Mouse (Mus musculus): Measurements from ENCODE around the gene Nenf.

Nenf gene

GRCm38 (mm10) chr1:191317591-191318196 is at the start of gene Nenf:
Gene Nenf (minus strand): TSS chr1:191318194.
- DNase-seq: peak; percentile 86

GRCm38 (mm10) chr1:191364477-191364876 is 46.5 kb upstream of the Nenf start:
- DNase-seq: no peak

- no peak for DNase-seq
Measured at GRCm38 (mm10) chr1:191362412-191362811, 44.4 kb upstream of the Nenf start.

GRCm38 (mm10) chr1:191359478-191359877 is 41.5 kb upstream of the Nenf start:
- no peak for DNase-seq

- DNase-seq: no peak
Measured at GRCm38 (mm10) chr1:191356936-191357335, 38.9 kb upstream of the Nenf start.

GRCm38 (mm10) chr1:191353836-191354235 is 35.8 kb upstream of the Nenf start:
- DNase-seq: no peak

GRCm38 (mm10) chr1:191352786-191353488 is 34.9 kb upstream of the Nenf start:
- peak; percentile 26 for DNase-seq

- DNase-seq: no peak
Measured at GRCm38 (mm10) chr1:191350355-191350754, 32.4 kb upstream of the Nenf start.

GRCm38 (mm10) chr1:191349486-191350037 is 31.6 kb upstream of the Nenf start:
- no peak for DNase-seq

- DNase-seq: no peak
Measured at GRCm38 (mm10) chr1:191348996-191349395, 31.0 kb upstream of the Nenf start.

- no peak for DNase-seq
Measured at GRCm38 (mm10) chr1:191348592-191348991, 30.6 kb upstream of the Nenf start.

- DNase-seq: no peak
Measured at GRCm38 (mm10) chr1:191347602-191348001, 29.6 kb upstream of the Nenf start.

- DNase-seq: no peak
Measured at GRCm38 (mm10) chr1:191340530-191340929, 22.5 kb upstream of the Nenf start.

- no peak for DNase-seq
Measured at GRCm38 (mm10) chr1:191339876-191340275, 21.9 kb upstream of the Nenf start.

GRCm38 (mm10) chr1:191334500-191334899 is 16.5 kb upstream of the Nenf start:
- DNase-seq: no peak

- no peak for DNase-seq
Measured at GRCm38 (mm10) chr1:191330356-191330755, 12.4 kb upstream of the Nenf start.

GRCm38 (mm10) chr1:191328019-191328441 is 10.0 kb upstream of the Nenf start:
- peak; percentile 46 for DNase-seq

- DNase-seq: peak; percentile 26
Measured at GRCm38 (mm10) chr1:191327258-191327657, 9.3 kb upstream of the Nenf start.

GRCm38 (mm10) chr1:191326233-191326882 is 8.4 kb upstream of the Nenf start:
- DNase-seq: peak; percentile 39

- peak; percentile 95 for DNase-seq
Measured at GRCm38 (mm10) chr1:191325726-191326232, 7.8 kb upstream of the Nenf start, which contains the start of gene Tmem206. Gene Tmem206 (plus strand): TSS chr1:191325912.

- peak; percentile 55 for DNase-seq
Measured at GRCm38 (mm10) chr1:191324733-191325590, 7.0 kb upstream of the Nenf start.

GRCm38 (mm10) chr1:191323381-191323780 is 5.4 kb upstream of the Nenf start:
- no peak for DNase-seq

All from cerebellum, adult 9-11 months (tissue).